Mouse (Mus musculus) adrenal gland, postnatal 14 days (tissue): ENCODE data around the gene Cwf19l1. TPM values are rescaled to one million over a fixed set of nuclear protein-coding genes. Genes with fewer than 3 reads are reported as not detected.

Source experiments
- DNase-seq: peaks from one replicate; pipeline ENCODE4 v3.0.0; 2021; ENCODE audit warnings: mixed read lengths
- total RNA-seq: library from RNA; stranded (reverse); gene quantifications from 2 replicates; pipeline ENCODE4 v1.2.3, GENCODE M21; 2021

Gene Cwf19l1
- total RNA-seq, 1 experiment from 2014 or later: 20.4 TPM

GRCm38 (mm10) chr19:44117793-44118192 lies 17.9 kb downstream of the Cwf19l1 start:
- no peak for DNase-seq

DNA sequence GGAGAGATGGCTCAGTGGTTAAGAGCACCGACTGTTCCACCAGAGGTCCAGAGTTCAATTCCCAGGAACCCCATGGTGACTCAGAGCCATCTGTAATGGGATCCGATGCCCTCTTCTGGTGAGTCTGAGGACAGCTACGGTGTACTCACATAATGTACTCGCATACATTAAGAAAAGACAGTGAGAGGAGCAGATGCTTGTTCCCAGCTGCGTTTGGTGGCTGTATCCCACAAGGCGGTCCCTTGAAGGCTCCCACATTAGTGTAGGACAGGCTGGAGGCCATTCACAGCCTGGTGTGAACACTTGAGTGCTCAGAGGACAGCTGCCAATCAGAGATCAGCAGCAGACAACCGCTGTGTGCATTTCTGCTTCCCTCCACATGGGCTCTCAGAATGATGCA lies 24.0 kb downstream of the Cwf19l1 start:
- DNase-seq: peak; percentile 10

DNA sequence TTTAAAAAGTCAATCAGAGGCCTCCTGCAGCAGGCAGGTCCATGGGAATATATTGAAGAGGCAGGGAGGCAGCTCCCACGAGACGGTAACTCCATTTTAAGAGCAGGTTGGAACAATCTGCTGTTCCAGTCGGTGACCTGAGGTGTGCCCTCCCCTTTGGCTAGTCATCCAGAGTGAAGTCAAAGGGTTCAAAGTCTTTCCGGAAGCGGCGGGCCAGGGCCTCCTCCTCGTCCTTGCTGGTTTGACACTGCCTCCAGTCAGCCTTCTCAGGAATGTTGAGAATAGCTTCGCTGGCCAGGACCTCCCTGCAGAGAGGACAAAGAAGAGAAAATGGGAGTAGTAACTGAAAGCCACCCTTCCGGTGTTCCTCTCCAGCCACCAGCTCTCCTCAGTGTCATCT lies 25.3 kb downstream of the Cwf19l1 start:
- peak; percentile 12 for DNase-seq

GRCm38 (mm10) chr19:44108996-44109395 lies 26.7 kb downstream of the Cwf19l1 start:
- DNase-seq: peak; percentile 76

DNA sequence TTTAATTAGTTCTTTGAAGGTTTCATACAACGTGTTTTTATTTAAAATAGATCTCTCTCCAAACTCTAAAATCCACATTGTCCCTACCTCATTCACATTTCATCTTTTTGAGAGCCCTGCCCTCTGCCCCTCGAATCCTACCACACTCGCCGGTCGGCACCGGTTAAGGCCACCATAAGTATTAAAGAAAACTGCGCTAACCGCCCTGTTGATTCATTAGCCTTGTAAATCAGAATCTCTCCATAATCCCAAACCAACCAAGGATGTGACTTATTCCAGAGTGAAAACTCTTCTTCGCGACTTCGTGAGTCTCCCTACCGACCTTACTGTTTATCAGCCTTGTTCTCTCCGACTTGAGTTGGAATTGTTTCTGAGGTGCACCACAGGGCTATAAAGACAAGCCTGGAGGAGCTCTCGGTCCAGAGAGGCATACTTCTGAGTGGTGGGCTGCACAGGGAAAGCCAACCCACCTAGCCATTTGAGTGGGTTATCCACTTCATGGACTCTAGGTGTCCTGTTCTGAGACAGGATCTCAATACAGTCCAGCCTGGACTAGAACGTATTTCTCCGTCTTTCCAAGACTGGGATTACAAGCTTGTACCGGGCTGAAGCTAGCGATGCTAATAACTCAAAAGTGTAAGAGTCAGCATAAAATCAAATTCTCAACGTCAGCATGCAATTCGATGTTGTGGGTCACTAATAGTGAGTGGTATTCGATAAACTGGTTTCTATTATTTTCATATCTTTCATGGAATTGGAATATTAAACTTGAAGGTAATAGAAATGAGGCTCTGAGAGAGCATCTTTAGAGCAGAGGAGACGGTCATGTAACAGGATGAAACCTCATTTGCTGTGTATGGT lies 27.8 kb downstream of the Cwf19l1 start:
- DNase-seq: no peak

DNA sequence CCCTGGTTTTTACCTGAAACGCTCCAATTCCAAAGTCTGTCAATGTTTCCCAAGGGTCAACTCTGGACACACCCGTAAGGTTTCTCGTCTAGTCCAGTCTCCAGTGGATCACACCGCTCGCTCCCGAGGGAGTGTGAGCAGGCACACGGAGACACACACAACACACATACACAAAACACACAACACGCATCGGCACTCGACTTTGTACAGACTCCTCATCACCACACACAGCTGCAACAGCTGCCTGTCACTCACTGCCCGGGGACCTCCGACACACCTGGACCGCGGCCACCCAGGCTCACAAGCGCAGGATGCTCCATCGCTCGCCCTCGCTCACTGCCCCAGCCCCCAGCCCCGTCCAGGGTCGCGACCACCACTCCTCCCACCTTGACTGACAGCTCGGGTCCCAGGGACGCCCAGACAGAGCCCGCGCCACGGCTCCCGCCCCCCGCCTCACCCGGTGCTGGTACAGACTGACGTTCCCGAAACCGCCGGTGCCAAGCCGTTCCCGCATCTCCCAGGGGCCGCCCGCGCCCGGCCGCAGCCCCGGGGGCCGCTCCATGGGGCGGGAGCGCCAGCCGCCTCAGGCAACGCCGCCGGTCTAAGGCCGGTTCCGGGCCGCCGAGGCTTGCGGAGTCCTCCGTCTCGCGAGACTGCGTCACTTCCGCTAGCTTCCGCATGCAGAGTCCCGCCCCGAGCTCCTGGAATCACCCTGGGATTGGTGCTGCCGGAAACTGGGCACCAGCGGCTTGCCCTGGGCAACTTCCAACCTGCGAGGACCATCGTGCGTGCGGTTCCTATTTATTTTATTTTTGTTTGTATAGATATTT lies 28.6 kb downstream of the Cwf19l1 start, which contains the start of gene Chuk:
Gene Chuk (minus strand): TSS at position 650 of the 830 bp plus-strand sequence.
- peak; percentile 98 for DNase-seq

DNA sequence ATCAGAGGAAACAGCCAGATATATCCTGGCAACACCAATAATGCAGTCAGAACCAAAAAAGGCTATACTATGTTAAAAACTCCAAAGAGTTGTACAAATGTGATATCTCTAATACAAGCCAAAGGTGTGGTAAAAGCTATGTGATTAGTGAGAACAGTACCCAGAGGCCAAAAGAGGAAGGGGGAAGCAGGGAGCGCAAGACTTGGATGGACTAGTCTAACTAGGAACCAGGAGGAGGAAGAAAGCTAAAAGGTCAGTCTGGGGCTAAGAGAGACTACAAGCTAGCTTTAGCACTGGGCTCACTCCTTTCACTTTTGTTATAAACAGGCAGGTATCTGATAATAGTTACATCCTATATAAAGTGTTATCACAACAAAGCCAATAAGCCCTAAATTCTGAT lies 31.3 kb downstream of the Cwf19l1 start:
- DNase-seq: no peak

DNA sequence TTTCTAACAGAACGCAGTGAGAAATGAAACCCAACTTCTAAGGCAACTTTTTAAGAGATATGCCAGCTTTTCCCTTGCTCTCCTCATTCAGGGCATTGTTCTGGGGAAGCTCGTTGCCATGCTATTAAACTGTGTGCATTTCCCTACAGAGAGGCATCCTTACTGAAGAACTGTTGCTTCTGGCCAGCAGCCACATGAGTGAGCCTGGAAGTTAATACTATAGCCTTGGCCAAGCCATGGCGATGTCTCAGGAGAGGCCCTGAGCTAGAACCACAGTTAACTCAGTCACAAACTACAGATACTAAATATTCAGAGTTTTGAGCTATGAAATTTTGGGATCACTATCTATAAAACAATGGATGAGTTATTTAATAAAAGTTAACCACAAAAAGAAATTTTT lies 32.7 kb downstream of the Cwf19l1 start:
- no peak for DNase-seq

DNA sequence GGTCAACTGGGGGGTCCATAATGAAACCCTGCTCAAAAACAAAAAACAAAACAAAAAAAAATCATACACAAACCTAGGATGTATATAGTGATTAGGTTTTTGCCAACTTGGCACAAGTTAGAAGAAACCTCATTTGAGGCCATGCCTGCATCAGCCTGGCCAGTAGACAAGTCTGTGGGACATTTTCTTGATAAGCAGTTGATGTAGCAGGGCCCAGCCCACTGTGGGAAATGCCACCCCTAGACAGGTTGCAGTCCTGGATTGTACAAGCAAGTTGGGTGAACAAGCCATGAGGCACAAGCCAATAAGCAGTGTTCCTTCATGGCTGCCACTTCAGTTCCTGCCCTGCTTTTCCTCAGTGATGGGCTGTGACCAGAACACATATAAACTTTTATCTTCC lies 34.8 kb downstream of the Cwf19l1 start:
- DNase-seq: no peak

DNA sequence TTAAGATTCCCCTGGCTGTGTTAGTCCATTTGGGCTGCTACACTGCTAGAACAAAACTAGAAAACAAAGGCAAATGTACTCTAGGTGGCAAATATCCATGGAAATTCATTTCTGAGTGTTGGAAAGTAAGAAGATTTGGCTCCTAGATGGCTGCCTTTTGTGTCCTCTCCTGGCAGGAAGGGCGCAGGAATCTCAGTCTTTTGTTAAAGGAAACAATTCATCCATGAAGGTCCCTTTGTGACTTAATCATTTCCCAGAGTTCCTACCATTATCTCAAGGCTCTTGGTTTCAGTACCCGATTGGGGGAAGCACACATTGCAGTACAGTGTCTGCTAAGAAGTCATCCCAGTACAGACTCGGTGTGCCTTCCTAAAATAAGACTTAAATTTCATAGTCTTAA lies 49.4 kb downstream of the Cwf19l1 start:
- DNase-seq: no peak

DNA sequence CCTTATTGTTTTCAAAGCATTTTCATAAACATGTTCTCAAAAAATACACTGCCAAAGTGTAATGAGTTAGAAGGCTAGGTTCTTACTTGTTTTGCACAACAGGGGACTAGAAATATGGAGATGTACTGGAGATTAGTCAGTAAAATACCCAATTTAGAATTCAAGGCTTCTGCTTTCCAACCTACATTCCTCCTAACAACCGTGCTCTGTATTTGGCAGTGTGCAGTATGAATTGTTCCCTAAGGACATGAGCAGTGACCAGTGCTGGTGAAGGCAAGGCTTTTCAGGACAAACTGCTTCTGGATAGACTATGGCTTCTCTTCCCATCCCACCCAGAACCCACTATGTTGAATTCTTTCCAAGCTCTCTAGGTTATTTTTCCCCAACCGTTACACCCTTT lies 54.8 kb downstream of the Cwf19l1 start:
- DNase-seq: no peak

GRCm38 (mm10) chr19:44080023-44080422 lies 55.7 kb downstream of the Cwf19l1 start:
- DNase-seq: no peak

GRCm38 (mm10) chr19:44077024-44077423 lies 58.7 kb downstream of the Cwf19l1 start:
- no peak for DNase-seq

- no peak for DNase-seq
These were observed 59.2 kb downstream of the Cwf19l1 start for GRCm38 (mm10) chr19:44076457-44076856.

DNA sequence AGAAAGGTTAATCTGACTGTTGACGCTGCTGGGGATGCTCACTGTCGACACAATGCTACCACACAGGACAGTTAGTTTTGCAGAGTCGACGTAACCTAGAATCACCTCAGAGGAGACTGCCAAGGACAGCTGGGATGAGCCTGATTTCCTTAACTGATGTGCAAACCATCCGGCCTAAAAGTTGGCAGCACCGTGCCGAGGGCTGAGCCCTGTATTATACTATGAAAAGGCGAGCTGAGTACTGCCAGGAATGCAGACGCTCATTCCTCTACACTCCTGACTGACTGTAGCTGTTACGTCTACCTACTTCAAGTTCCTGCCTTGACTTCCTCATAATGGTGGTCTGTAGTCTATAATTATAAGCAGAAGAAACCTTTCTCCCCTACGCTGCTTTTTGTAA lies 60.7 kb downstream of the Cwf19l1 start:
- no peak for DNase-seq

GRCm38 (mm10) chr19:44071166-44071565 lies 64.5 kb downstream of the Cwf19l1 start:
- no peak for DNase-seq

- no peak for DNase-seq
These were observed 65.8 kb downstream of the Cwf19l1 start for GRCm38 (mm10) chr19:44069914-44070232.

GRCm38 (mm10) chr19:44069121-44069913 lies 66.4 kb downstream of the Cwf19l1 start, which contains the start of gene Erlin1:
Gene Erlin1, minus strand, starts transcription at chr19:44069785.
- peak; percentile 96 for DNase-seq

DNA sequence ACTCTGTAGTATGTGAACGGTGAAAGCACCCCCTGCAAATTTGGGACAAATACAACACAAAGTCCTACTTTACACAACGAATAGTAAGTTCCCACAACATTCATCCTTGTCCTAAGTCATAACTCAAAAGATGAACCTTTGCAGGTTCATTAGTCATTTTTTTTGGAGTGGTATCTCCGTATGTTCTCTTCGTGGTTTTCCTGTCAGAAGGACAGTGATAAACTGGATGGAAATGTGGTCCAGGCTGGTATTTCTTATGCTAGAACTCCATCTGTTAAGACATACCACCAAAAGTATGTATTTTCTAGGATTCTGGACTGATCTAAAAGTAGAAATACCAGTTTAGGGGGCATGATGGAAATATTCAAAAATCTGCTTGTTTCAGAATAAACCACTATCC lies 67.4 kb downstream of the Cwf19l1 start:
- no peak for DNase-seq

GRCm38 (mm10) chr19:44067323-44068049 lies 68.2 kb downstream of the Cwf19l1 start:
- peak; percentile 7 for DNase-seq

- DNase-seq: no peak
These were observed 70.9 kb downstream of the Cwf19l1 start for GRCm38 (mm10) chr19:44064734-44065133.

DNA sequence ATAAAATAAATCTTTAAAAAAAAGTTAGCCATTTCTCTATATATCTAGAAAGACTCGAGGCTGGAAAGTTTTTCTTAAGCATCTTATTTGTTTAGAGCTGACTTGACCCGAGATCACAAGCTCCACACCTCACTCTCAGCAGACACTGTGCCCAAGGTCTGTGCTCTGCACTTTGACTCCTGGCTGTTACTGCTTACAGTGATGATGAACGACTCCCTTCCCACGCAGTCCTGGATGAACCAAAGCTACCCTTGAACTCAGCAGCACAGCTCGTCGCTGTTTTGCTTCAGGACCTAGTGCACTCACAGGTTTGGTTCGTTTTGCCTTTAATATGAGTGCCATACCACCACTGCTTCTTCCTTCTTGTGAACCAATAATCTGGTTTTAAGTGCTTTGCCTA lies 71.9 kb downstream of the Cwf19l1 start:
- DNase-seq: no peak
